Mouse (Mus musculus): ENCODE results near the gene 1110032A03Rik.

Gene 1110032A03Rik

GRCm38 (mm10) chr9:50770011-50770410 lies 5.3 kb downstream of the 1110032A03Rik start:
- DNase-seq: no peak

- peak; percentile 100 for DNase-seq
Measured at GRCm38 (mm10) chr9:50768107-50769002, 7.0 kb downstream of the 1110032A03Rik start, which contains the start of gene Fdxacb1. Fdxacb1 (plus strand) TSS chr9:50768236.

GRCm38 (mm10) chr9:50767531-50768106 lies 7.7 kb downstream of the 1110032A03Rik start:
- peak; percentile 62 for DNase-seq

- DNase-seq: no peak
Measured at GRCm38 (mm10) chr9:50763331-50763730, 12.0 kb downstream of the 1110032A03Rik start.

GRCm38 (mm10) chr9:50761520-50762243 lies 13.6 kb downstream of the 1110032A03Rik start:
- no peak for DNase-seq

GRCm38 (mm10) chr9:50756711-50757110 lies 18.6 kb downstream of the 1110032A03Rik start:
- no peak for DNase-seq

- DNase-seq: no peak
Measured at GRCm38 (mm10) chr9:50753947-50754346, 21.4 kb downstream of the 1110032A03Rik start.

- DNase-seq: peak; percentile 80
Measured at GRCm38 (mm10) chr9:50752784-50753615, 22.3 kb downstream of the 1110032A03Rik start.

GRCm38 (mm10) chr9:50752054-50752602 lies 23.2 kb downstream of the 1110032A03Rik start, which contains the start of gene Hspb2:
Hspb2 (minus strand) TSS chr9:50752354.
- no peak for DNase-seq

- no peak for DNase-seq
Measured at GRCm38 (mm10) chr9:50751323-50751722, 24.0 kb downstream of the 1110032A03Rik start, which contains the start of gene Cryab. Cryab (plus strand) TSS chr9:50751325.

GRCm38 (mm10) chr9:50750706-50751105 lies 24.6 kb downstream of the 1110032A03Rik start:
- no peak for DNase-seq

GRCm38 (mm10) chr9:50746214-50746677 lies 29.1 kb downstream of the 1110032A03Rik start, which contains the start of gene 2310030G06Rik:
2310030G06Rik (minus strand) TSS chr9:50746536.
- DNase-seq: peak; percentile 52

- DNase-seq: no peak
Measured at GRCm38 (mm10) chr9:50745806-50746205, 29.5 kb downstream of the 1110032A03Rik start.

GRCm38 (mm10) chr9:50742744-50743143 lies 32.6 kb downstream of the 1110032A03Rik start:
- no peak for DNase-seq

GRCm38 (mm10) chr9:50742261-50742660 lies 33.1 kb downstream of the 1110032A03Rik start:
- DNase-seq: no peak

GRCm38 (mm10) chr9:50740867-50741784 lies 34.2 kb downstream of the 1110032A03Rik start:
- DNase-seq: no peak

- peak; percentile 84 for DNase-seq
Measured at GRCm38 (mm10) chr9:50738914-50739870, 36.1 kb downstream of the 1110032A03Rik start, which contains the start of gene Dixdc1. Dixdc1 (minus strand) TSS chr9:50739517.

GRCm38 (mm10) chr9:50734989-50735388 lies 40.3 kb downstream of the 1110032A03Rik start:
- DNase-seq: peak; percentile 85

GRCm38 (mm10) chr9:50732560-50732959 lies 42.8 kb downstream of the 1110032A03Rik start:
- DNase-seq: no peak

Data from cerebellum, adult 9-10 months (tissue).